In genomic region chrX:12673054-12673775, GRCm38 (mm10) we compare ENCODE assay signal across 8 mouse cellular contexts. TPM values are rescaled to one million over a fixed set of nuclear protein-coding genes. Genes with fewer than 3 reads are reported as not detected.
A peak's percentile ranks its signal among the peaks of the same experiment; 100 is the strongest.
DNase-seq lines count a peak whose midpoint lies in the region; ATAC-seq lines count a peak whose summit lies in the region.

1810030O07Rik (minus strand) TSS chrX:12673668.

- ATAC-seq in inflammation-experienced regulatory T-cells, adult 6 months, result peak; percentile 95
- ATAC-seq in megakaryocyte-erythroid progenitor cell, adult 5-6 weeks (replicated peaks; ENCODE audit: low FRiP score, low TSS enrichment, poor library complexity, severe bottlenecking), result peak; percentile 100

- peak; percentile 91 to 96 for DNase-seq in adrenal gland, adult (ENCODE audit: inconsistent age in 2 of 2, low spot score in 1 of 2)
- DNase-seq in embryo, embryonic 10.5 days (ENCODE audit: low spot score), result peak; percentile 90
- peak; percentile 91 for DNase-seq in gastrocnemius, postnatal 14 days
- DNase-seq in left cerebral cortex, postnatal 10 days (ENCODE audit: extremely low spot score in 1 of 2, low spot score in 2 of 2), result peak; percentile 80 to 93
- peak; percentile 88 for DNase-seq in right cerebral cortex, postnatal 25 days
- DNase-seq in urinary bladder, postnatal 4 days (ENCODE audit: low spot score in 2 of 2), result peak; percentile 82 to 86

- intact Hi-C loops in gastrocnemius, postnatal 14 days (cut with DNase I; ENCODE audit: low total_unique reads), result no loop called here
- intact Hi-C loops in left cerebral cortex, postnatal 10 days (cut with DNase I), result no loop called here

RNA-seq across cellular contexts. Expression of gene 1810030O07Rik, which starts in this region (rescaled TPM):
- total RNA-seq in gastrocnemius, postnatal 14 days (2021), result 1 to 10 TPM; 5.8 to 7.7 TPM
- 10 to 100 TPM; 53.7 to 66.6 (median 54.6) TPM for polyA plus RNA-seq in inflammation-experienced regulatory T-cells, adult 6 months (2017; shearing (Covaris generic))
- 10 to 100 TPM; 12.5 to 17.4 TPM for total RNA-seq in left cerebral cortex, postnatal 10 days (2021)
- 37.4 and 40.7 TPM in 2 replicates for total RNA-seq in megakaryocyte-erythroid progenitor cell, adult 5-6 weeks (2014; fragmentation: Nextera tagmentation)
- total RNA-seq in megakaryocyte-erythroid progenitor cell, adult 5-6 weeks (2017), result 30.7 and 38.6 TPM in 2 replicates

Comparison
In these comparisons a context has a peak if more than half of its experiments do, and no peak if none do; other contexts are left out.
1. Peak in every context shown above with its lines: DNase-seq and ATAC-seq.